Mouse (Mus musculus) gastrocnemius, postnatal 36 days (tissue): ENCODE measurements at regions not wholly inside any gene's neighbourhood (a gene's known extent, or its start where the extent isn't known, plus 50 kb on each side); places are given as distances from the start of the nearest gene placed in this dataset.
A peak's percentile ranks its signal among the peaks of the same experiment; 100 is the strongest.

Experiments used
- DNase-seq, 2 experiments: peaks; one replicate each; pipeline ENCODE4 v3.0.0; 2022
- intact Hi-C: fragments of 180-260 bp; cut with DNase I; formaldehyde crosslinking; loops from one replicate; pipeline ENCODE4 v1.15.1; 2025

GRCm38 (mm10) chr17:63794352-63794751, 68.5 kb upstream of the Fer start:
- intact Hi-C loops: no loop called here
- no peak for DNase-seq

DNA sequence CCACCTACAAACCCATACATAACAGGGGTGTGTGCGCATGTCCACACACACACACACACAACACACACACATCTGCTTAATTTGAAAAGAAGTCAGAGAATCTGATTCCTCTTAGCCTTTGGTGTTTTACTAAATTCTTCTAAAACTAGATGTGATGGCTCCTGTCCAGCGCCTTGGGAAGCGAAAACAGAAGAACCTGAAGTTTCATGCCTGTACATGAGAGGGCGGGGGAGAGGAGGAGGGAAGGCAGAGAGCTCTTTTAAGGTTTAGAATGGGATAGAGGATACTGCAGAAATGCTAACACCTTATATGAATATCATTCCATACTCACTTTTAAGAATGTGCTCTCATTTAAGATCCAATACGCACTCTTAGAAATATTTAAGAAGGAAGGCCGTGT, 64.5 kb upstream of the Fer start:
- intact Hi-C loops: no loop called here
- DNase-seq: no peak

DNA sequence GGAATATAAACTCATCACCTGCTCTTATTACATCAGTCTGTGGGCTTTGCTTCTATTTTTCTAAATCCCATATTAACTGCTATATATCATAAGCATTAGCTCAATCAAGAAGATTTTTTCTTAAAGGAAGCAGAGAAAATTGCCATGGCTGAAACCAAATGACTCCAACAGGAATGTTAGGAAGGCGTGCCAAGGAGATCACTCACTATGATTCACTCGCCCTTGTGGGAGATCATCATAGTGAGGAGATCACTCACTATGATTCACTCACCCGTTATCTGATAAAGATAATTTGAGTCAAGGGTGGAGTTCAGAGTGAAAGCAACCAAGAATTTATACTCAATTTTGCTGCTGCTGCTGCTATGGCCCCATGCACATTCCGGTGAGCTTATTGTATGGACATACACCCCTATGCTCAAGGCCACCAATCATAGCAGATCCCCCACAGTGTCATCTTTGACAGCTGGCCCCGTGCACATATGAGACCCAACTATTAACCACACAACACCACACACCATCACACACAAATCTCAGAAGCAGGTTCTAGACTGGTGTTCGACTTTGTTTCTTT, 63.8 kb upstream of the Fer start:
- DNase-seq: no peak
- intact Hi-C loops: no loop called here

GRCm38 (mm10) chr17:63801411-63801810, 61.5 kb upstream of the Fer start:
- intact Hi-C loops: loop anchor here (5.0 to 10.0 kb wide), 2 partner anchors 111 to 573 kb away; no protein-coding TSS in a partner anchor
- DNase-seq: no peak

DNA sequence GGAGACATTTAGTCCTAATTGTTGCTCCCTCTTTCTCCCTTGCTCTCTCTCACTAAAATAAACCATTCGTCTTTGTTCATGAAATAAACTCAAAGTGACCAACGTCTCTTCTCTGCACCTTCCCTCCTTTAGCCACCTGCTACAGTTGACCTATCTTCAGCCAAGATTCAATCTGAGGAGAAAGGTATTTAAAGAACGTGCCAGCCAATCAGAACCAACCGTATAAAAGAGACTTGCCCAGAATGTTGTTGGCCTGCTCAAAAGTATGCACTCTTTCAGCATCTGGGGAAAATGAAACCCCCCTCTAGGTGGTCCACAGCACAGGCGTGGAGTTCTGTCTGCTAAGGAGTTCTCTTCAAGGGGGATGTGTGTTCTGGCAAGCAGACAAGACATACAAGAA, 60.0 kb upstream of the Fer start:
- intact Hi-C loops: loop anchor here (5.0 to 10.0 kb wide), 2 partner anchors 109 to 572 kb away; no protein-coding TSS in a partner anchor
- DNase-seq: no peak

GRCm38 (mm10) chr17:63803599-63803998, 59.3 kb upstream of the Fer start:
- peak; percentile 65 to 70 for DNase-seq
- intact Hi-C loops: loop anchor here (5.0 to 10.0 kb wide), 2 partner anchors 109 to 571 kb away; no protein-coding TSS in a partner anchor

DNA sequence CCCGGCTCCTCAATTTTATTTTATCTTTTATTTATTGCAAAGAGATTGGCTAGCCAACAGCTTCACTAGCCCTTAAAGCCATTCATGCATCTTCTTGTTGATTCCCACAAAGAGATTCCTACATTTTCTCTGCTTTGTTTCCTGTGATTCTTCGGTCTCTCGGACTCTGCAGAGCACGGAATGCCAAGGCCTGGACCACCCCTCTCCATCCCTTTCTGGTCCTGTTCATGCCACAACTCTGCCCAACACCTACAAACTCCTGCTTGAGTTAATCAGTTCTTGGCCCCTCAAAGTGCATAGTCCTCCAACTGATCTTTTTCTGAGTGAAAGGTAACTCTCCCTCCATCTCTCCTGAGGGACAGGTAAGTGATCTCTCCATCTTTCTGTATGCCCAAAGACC, 58.4 kb upstream of the Fer start:
- intact Hi-C loops: loop anchor here (5.0 to 10.0 kb wide), 2 partner anchors 108 to 570 kb away; no protein-coding TSS in a partner anchor
- no peak for DNase-seq

DNA sequence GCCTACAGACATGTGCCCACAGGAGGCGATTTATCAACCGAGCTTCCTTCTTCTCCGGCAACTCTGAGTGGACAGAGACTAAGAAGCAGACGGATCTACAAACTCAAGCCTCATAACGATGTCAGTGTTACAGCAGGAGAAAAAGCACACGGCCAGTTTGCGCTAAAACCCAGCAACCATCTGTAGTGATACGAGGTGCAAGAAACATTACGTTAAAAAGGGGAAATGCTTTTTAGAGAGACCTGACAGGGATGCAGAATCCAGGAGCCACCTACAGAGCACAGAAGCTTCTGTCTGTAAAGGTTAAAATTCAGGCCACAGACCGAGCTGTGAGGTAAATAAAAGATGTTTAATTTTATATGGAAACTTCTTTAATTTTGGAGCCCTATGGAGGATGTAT, 56.5 kb upstream of the Fer start:
- intact Hi-C loops: loop anchor here (10.0 kb wide), 1 partner anchor 568 kb away; no protein-coding TSS in a partner anchor
- DNase-seq: no peak

- intact Hi-C loops: loop anchor here (10.0 kb wide), 1 partner anchor 567 kb away; no protein-coding TSS in a partner anchor
- DNase-seq: no peak
Measured at GRCm38 (mm10) chr17:63807590-63808228, 55.2 kb upstream of the Fer start.

DNA sequence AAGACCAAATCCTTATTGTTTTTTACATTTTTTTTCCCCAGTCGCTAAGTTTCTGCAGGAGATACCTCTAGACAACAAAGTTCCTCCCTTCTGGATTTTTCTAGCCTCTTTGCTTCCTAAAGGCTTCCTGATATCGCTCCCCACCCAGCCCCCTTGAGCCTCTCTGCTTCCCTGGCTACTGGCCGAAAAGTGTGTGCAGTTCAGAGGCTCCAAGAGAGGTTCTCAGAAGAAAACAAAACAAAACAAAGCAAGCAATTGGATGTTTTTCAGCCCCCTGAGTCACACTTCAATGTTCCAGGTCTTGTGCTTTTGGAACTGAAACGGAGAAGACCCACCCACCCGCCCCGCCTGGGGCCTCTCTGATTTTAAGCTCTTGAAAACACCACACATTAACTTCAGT, 54.1 kb upstream of the Fer start:
- DNase-seq: no peak
- intact Hi-C loops: loop anchor here (10.0 kb wide), 1 partner anchor 566 kb away; no protein-coding TSS in a partner anchor

DNA sequence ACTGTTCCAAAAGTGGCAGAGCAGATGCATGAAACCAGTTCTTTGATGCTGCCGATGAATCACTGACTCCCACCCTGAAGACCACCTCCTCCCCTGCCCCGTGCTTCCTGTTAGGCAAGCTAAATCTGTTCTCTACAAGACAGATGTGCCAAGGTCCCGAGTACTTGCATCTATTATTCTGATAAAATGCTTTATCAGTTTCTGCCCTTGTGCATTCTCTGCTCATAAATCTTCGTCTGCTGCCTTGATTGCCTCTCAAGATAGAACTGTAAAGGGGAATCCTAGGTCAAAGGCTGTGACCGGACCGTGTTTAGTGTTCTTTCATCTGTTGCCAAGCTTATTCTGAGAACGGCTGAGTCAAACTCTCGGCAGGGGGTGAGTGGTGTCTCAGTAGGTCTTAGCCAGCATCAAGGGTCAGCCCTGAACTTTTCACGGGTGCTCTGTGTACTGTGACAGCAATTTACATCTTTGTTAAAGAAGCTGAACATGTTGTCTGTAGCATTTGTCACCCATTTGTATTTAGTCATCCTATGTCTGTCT, 51.5 kb upstream of the Fer start:
- no peak for DNase-seq
- intact Hi-C loops: no loop called here

- intact Hi-C loops: no loop called here
- no peak for DNase-seq
Measured at GRCm38 (mm10) chr17:63812586-63812985, 50.3 kb upstream of the Fer start.
